Mouse (Mus musculus) heart, postnatal 0 days (tissue): ENCODE measurements around the gene Mtx2.

Source experiments
- CTCF ChIP-seq: IDR thresholded peaks from 2 replicates; pipeline ENCODE4 v1.5.1; 2016; ENCODE audit warnings: antibody characterized with exemption, control low read depth, low read depth
- EP300 ChIP-seq: IDR thresholded peaks from 2 replicates; pipeline ENCODE4 v1.6.1; 2016; ENCODE audit warnings: antibody characterized with exemption, low read depth

GRCm38 (mm10) chr2:74822654-74823053 is 2.9 kb upstream of the Mtx2 start:
- no peak for TF ChIP-seq CTCF
- no peak for TF ChIP-seq EP300
